Mouse (Mus musculus) ES-E14 (cell line): ENCODE measurements around the gene Ugt8a.

Source experiments
- CHD2 ChIP-seq: IDR thresholded peaks from 2 replicates; pipeline ENCODE4 v1.6.1; 2014; ENCODE audit warnings: mild to moderate bottlenecking, low read depth, low read length, inconsistent platforms
- HCFC1 ChIP-seq: IDR thresholded peaks from 2 replicates; pipeline ENCODE4 v1.6.1; 2012; ENCODE audit warnings: low read length, inconsistent platforms, borderline replicate concordance; ENCODE audit not compliant: insufficient read depth
- MAFK ChIP-seq: IDR thresholded peaks from 2 replicates; pipeline ENCODE4 v1.6.1; 2014; ENCODE audit warnings: mild to moderate bottlenecking, low read depth, low read length, inconsistent platforms; ENCODE audit not compliant: insufficient read depth
- ZC3H11A ChIP-seq: IDR thresholded peaks from 2 replicates; pipeline ENCODE4 v1.6.1; 2012; ENCODE audit warnings: low read depth, mild to moderate bottlenecking, inconsistent platforms, low read length, borderline replicate concordance
- ZNF384 ChIP-seq: IDR thresholded peaks from 2 replicates; pipeline ENCODE4 v1.6.1; 2012; ENCODE audit warnings: low read depth, low read length, inconsistent platforms

DNA sequence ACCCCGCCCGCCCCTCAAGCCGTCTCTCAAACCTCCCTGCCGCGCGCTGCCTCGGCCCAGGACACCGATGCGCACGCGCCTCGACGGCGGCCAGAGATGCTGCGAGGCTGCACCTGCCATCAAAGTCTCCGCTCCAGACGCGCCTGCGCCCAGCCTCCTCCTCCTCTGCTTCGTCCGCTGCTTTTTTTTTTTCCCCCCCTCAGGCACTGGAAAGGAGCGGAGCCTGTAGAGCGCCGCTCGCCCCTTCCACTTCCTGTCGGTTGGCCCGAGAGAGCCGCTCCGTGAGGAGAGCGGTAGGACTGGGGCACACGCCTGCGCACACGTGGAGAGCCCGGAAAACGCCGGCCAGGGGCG is 314 bp upstream of the Ugt8a start:
- no peak for TF ChIP-seq HCFC1
- no peak for TF ChIP-seq ZNF384
- no peak for TF ChIP-seq CHD2
- TF ChIP-seq ZC3H11A, result no peak
- TF ChIP-seq MAFK, result no peak
